ENCODE assay signal across 7 mouse cellular contexts in the genomic region with DNA sequence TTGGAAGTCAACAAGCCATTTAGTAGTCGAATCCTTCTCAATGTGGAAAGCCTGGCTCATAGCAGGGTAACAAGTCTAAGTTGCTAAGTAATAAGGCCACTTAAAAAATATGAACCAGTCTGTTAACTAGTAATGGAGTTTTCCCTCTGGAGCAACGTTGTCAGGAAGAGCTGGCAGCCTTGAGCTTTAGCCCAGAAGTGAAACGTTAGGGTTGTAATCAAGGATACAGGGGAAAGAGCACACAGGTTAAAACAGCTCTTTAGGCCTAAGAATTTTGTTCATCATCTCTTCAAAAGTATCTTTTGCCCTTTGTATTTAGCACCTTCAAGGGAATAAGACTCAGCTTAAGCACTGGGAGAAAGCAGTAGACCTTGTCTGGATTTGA. TPM values are rescaled to one million over a fixed set of nuclear protein-coding genes. Genes with fewer than 3 reads are reported as not detected.
A peak's percentile ranks its signal among the peaks of the same experiment; 100 is the strongest.
DNase-seq lines count a peak whose midpoint lies in the region; ATAC-seq and TF ChIP-seq lines count a peak whose summit lies in the region.

No protein-coding gene starts in this region.

- WGBS in embryonic facial prominence, embryonic 13.5 days = 6% methylated on average over 3 of the region's 3 CpGs
- whole genome bisulfite sequencing in limb, embryonic 12.5 days = 4% methylated on average over 3 of the region's 3 CpGs
- WGBS in kidney, adult 2 months = 17% methylated on average over 3 of the region's 3 CpGs

- no peaks in the 10 kb centered on the region for H3K9me3 ChIP-seq in embryonic facial prominence, embryonic 13.5 days
- no peaks in the 10 kb centered on the region for H3K9me3 ChIP-seq in limb, embryonic 12.5 days

- DNase-seq in spleen, postnatal 10 days (ENCODE audit: low spot score in 2 of 2) = peak; percentile 23 to 36
- no peak for DNase-seq in spleen, postnatal 14 days (ENCODE audit: low spot score in 2 of 2)
- DNase-seq in yolk sac, embryonic 10.5 days (ENCODE audit: low spot score) = peak; percentile 60
- no peak for DNase-seq in frontal cortex, adult 2 months (ENCODE audit: extremely low spot score in 1 of 2, low spot score in 1 of 2)
- DNase-seq in kidney, adult 2 months = no peak

- TF ChIP-seq CTCF in kidney, adult 2 months (conservative IDR thresholded peaks at IDR 0.05; ENCODE audit: insufficient read depth, insufficient read length, low read depth, low read length) = no peak

- no peak for TF ChIP-seq POLR2A in kidney, adult 2 months (IDR thresholded peaks at IDR 0.05; ENCODE audit: low read depth, low read length)

- H3K4me1 ChIP-seq in embryonic facial prominence, embryonic 13.5 days = peaks cover 16% of the 10 kb centered on the region
- peaks cover 5% of the 10 kb centered on the region; the same call in 1 of the 2 replicates for H3K4me1 ChIP-seq in limb, embryonic 12.5 days (replicated peaks)
- H3K4me1 ChIP-seq in kidney, adult 2 months (ENCODE audit: control insufficient read depth, insufficient read depth, low read length) = no peaks in the 10 kb centered on the region

- peak overlapping the region; percentile 72 for H3K4me2 ChIP-seq in embryonic facial prominence, embryonic 13.5 days
- peak overlapping the region; percentile 55 for H3K4me2 ChIP-seq in limb, embryonic 12.5 days

- H3K4me3 ChIP-seq in embryonic facial prominence, embryonic 13.5 days = peak overlapping the region; percentile 48
- peak overlapping the region; percentile 46 for H3K4me3 ChIP-seq in limb, embryonic 12.5 days (replicated peaks)
- no peak overlapping the region for H3K4me3 ChIP-seq in kidney, adult 2 months (ENCODE audit: insufficient read depth, low read depth, low read length)

- H3K27ac ChIP-seq in embryonic facial prominence, embryonic 13.5 days = peak overlapping the region; percentile 94
- peak overlapping the region; percentile 96 for H3K27ac ChIP-seq in limb, embryonic 12.5 days
- H3K27ac ChIP-seq in kidney, adult 2 months (ENCODE audit: insufficient read depth, low read depth, low read length) = no peak overlapping the region

- peak overlapping the region; percentile 71 for H3K9ac ChIP-seq in embryonic facial prominence, embryonic 13.5 days
- H3K9ac ChIP-seq in limb, embryonic 12.5 days (replicated peaks) = peak overlapping the region; percentile 54

- H3K27me3 ChIP-seq in embryonic facial prominence, embryonic 13.5 days = no peaks in the 10 kb centered on the region
- no peaks in the 10 kb centered on the region for H3K27me3 ChIP-seq in limb, embryonic 12.5 days
- no peaks in the 10 kb centered on the region for H3K27me3 ChIP-seq in kidney, adult 2 months (replicated peaks; ENCODE audit: control insufficient read depth, insufficient read depth, low read length)

- ATAC-seq in embryonic facial prominence, embryonic 13.5 days (ENCODE audit: insufficient number of reproducible peaks, insufficient read depth, low FRiP score, low TSS enrichment, low read depth) = no peak
- ATAC-seq in limb, embryonic 12.5 days (ENCODE audit: insufficient number of reproducible peaks, insufficient read depth, low FRiP score, low TSS enrichment, low read depth) = no peak

- H3K36me3 ChIP-seq in embryonic facial prominence, embryonic 13.5 days = no peaks in the 10 kb centered on the region
- H3K36me3 ChIP-seq in limb, embryonic 12.5 days = no peaks in the 10 kb centered on the region
- H3K36me3 ChIP-seq in kidney, adult 2 months (ENCODE audit: control insufficient read depth, insufficient read depth, low read length) = no peaks in the 10 kb centered on the region

RNA-seq across cellular contexts. Expression of a gene that starts 0.7 kb away (rescaled TPM):
- 2.9 TPM in 1 of 2 replicates, not detected in the other for polyA plus RNA-seq in embryonic facial prominence, embryonic 13.5 days (2015; fragmentation: Nextera tagmentation; extraction: Ambion mirVana)
- polyA plus RNA-seq in limb, embryonic 12.5 days (2016; fragmentation: Nextera tagmentation; extraction: Ambion mirVana) = 2.7 and 3.6 TPM in 2 replicates
- 2.8 and 3.7 TPM in 2 replicates for polyA plus RNA-seq in frontal cortex, adult 2 months (2012; rRNA removed)
- polyA plus RNA-seq in kidney, adult 2 months (2012; rRNA removed) = 1.4 and 2.5 TPM in 2 replicates

RNA-seq across cellular contexts. Expression of a gene that starts 2.3 kb away (rescaled TPM):
- polyA plus RNA-seq in embryonic facial prominence, embryonic 13.5 days (2015; fragmentation: Nextera tagmentation; extraction: Ambion mirVana) = 0.52 and 0.61 TPM in 2 replicates
- polyA plus RNA-seq in limb, embryonic 12.5 days (2016; fragmentation: Nextera tagmentation; extraction: Ambion mirVana) = 0.58 and 0.80 TPM in 2 replicates
- 0.14 and 0.19 TPM in 2 replicates for polyA plus RNA-seq in frontal cortex, adult 2 months (2012; rRNA removed)
- polyA plus RNA-seq in kidney, adult 2 months (2012; rRNA removed) = 0.05 and 0.09 TPM in 2 replicates

RNA-seq across cellular contexts. Expression of a gene that starts 6.9 kb away (rescaled TPM):
- 1.2 and 1.3 TPM in 2 replicates for polyA plus RNA-seq in embryonic facial prominence, embryonic 13.5 days (2015; fragmentation: Nextera tagmentation; extraction: Ambion mirVana)
- 2.1 and 3.2 TPM in 2 replicates for polyA plus RNA-seq in limb, embryonic 12.5 days (2016; fragmentation: Nextera tagmentation; extraction: Ambion mirVana)
- 0.22 and 0.59 TPM in 2 replicates for polyA plus RNA-seq in frontal cortex, adult 2 months (2012; rRNA removed)
- polyA plus RNA-seq in kidney, adult 2 months (2012; rRNA removed) = 0.74 and 0.87 TPM in 2 replicates

RNA-seq across cellular contexts. Expression of a gene that starts 7.6 kb away (rescaled TPM):
- polyA plus RNA-seq in embryonic facial prominence, embryonic 13.5 days (2015; fragmentation: Nextera tagmentation; extraction: Ambion mirVana) = 0.98 and 1.4 TPM in 2 replicates
- 1.4 TPM in 2 replicates for polyA plus RNA-seq in limb, embryonic 12.5 days (2016; fragmentation: Nextera tagmentation; extraction: Ambion mirVana)
- polyA plus RNA-seq in frontal cortex, adult 2 months (2012; rRNA removed) = 0.15 and 0.44 TPM in 2 replicates
- polyA plus RNA-seq in kidney, adult 2 months (2012; rRNA removed) = 0.27 and 0.36 TPM in 2 replicates

RNA-seq across cellular contexts. Expression of a gene that starts 11.4 kb away (rescaled TPM):
- polyA plus RNA-seq in embryonic facial prominence, embryonic 13.5 days (2015; fragmentation: Nextera tagmentation; extraction: Ambion mirVana) = 5.8 and 8.7 TPM in 2 replicates
- polyA plus RNA-seq in limb, embryonic 12.5 days (2016; fragmentation: Nextera tagmentation; extraction: Ambion mirVana) = 11.1 and 12.8 TPM in 2 replicates
- 2.2 and 3.3 TPM in 2 replicates for polyA plus RNA-seq in frontal cortex, adult 2 months (2012; rRNA removed)
- 3.8 and 4.3 TPM in 2 replicates for polyA plus RNA-seq in kidney, adult 2 months (2012; rRNA removed)

Comparison
In these comparisons a context has a peak if more than half of its experiments do, and no peak if none do; other contexts are left out.
1. DNase-seq: peak in spleen, postnatal 10 days (2 of 2) and yolk sac, embryonic 10.5 days (single experiment); none in spleen, postnatal 14 days (0 of 2), frontal cortex, adult 2 months (0 of 2) and kidney, adult 2 months (single experiment).